Mouse (Mus musculus): ENCODE data around the gene Surf2. TPM values are rescaled to one million over a fixed set of nuclear protein-coding genes. Genes with fewer than 3 reads are reported as not detected.
A peak's percentile ranks its signal among the peaks of the same experiment; 100 is the strongest.

The Surf2 gene
- polyA plus RNA-seq, 1 experiment from 2014 or later: 58.6 TPM

GRCm38 (mm10) chr2:26902467-26903220, 13.5 kb upstream of the Surf2 start, which contains the start of gene Surf6:
Gene Surf6 (minus strand): TSS chr2:26902879.
- H3K27ac ChIP-seq (ENCODE audit: low read length): peak within 1 kb of the TSS; percentile 86
- peaks cover 21% of the 10 kb centered on the region for H3K4me1 ChIP-seq (ENCODE audit: control insufficient read depth, insufficient read depth, low read length)
- peak; percentile 96 for ATAC-seq
- no peaks in the 10 kb centered on the region for H3K9me3 ChIP-seq (replicated peaks; ENCODE audit: control insufficient read depth, low read length, poor library complexity, severe bottlenecking)
- H3K4me2 ChIP-seq (ENCODE audit: low read length): peak within 1 kb of the TSS; percentile 72
- peaks cover 34% of the 10 kb centered on the region for H3K36me3 ChIP-seq (ENCODE audit: control insufficient read depth, insufficient read depth, low read length)
- H3K4me3 ChIP-seq (ENCODE audit: low read depth, low read length): peak within 1 kb of the TSS; percentile 76
- no peaks in the 10 kb centered on the region for H3K27me3 ChIP-seq (ENCODE audit: control insufficient read depth, insufficient read depth, low read depth, low read length)
- peak within 1 kb of the TSS; percentile 73 for H3K9ac ChIP-seq (ENCODE audit: low read depth, low read length)
- under 1% methylated on average over 41 of the region's 41 CpGs for WGBS

GRCm38 (mm10) chr2:26903311-26903710, 12.9 kb upstream of the Surf2 start:
- WGBS: 7% methylated on average over 7 of the region's 7 CpGs
- peak overlapping the region; percentile 86 for H3K27ac ChIP-seq (ENCODE audit: low read length)
- ATAC-seq: no peak

GRCm38 (mm10) chr2:26905936-26906335, 10.2 kb upstream of the Surf2 start:
- 100% methylated on average over 2 of the region's 2 CpGs for WGBS
- Histone ChIP-seq H3K9ac (ENCODE audit: low read depth, low read length) (no peak overlapping the region), H3K27ac (ENCODE audit: low read length) (no peak overlapping the region), H3K9me3 (replicated peaks; ENCODE audit: control insufficient read depth, low read length, poor library complexity, severe bottlenecking) (no peaks in the 10 kb centered on the region), H3K4me2 (ENCODE audit: low read length) (no peak overlapping the region), H3K27me3 (ENCODE audit: control insufficient read depth, insufficient read depth, low read depth, low read length) (no peaks in the 10 kb centered on the region), H3K4me1 (ENCODE audit: control insufficient read depth, insufficient read depth, low read length) (peaks cover 35% of the 10 kb centered on the region), H3K4me3 (ENCODE audit: low read depth, low read length) (no peak overlapping the region), H3K36me3 (ENCODE audit: control insufficient read depth, insufficient read depth, low read length) (peaks cover 21% of the 10 kb centered on the region)
- ATAC-seq: no peak

More at GRCm38 (mm10) chr2:26903311-26903710, 12.9 kb upstream of the Surf2 start:
- peak overlapping the region; percentile 76 for H3K4me3 ChIP-seq (ENCODE audit: low read depth, low read length)
- no peaks in the 10 kb centered on the region for H3K27me3 ChIP-seq (ENCODE audit: control insufficient read depth, insufficient read depth, low read depth, low read length)
- peak overlapping the region; percentile 72 for H3K4me2 ChIP-seq (ENCODE audit: low read length)
- peak overlapping the region; percentile 72 for H3K9ac ChIP-seq (ENCODE audit: low read depth, low read length)
- H3K36me3 ChIP-seq (ENCODE audit: control insufficient read depth, insufficient read depth, low read length): peaks cover 32% of the 10 kb centered on the region
- H3K9me3 ChIP-seq (replicated peaks; ENCODE audit: control insufficient read depth, low read length, poor library complexity, severe bottlenecking): no peaks in the 10 kb centered on the region
- peaks cover 21% of the 10 kb centered on the region for H3K4me1 ChIP-seq (ENCODE audit: control insufficient read depth, insufficient read depth, low read length)

- WGBS: 92% methylated on average over 3 of the region's 3 CpGs
- H3K9me3 ChIP-seq (replicated peaks; ENCODE audit: control insufficient read depth, low read length, poor library complexity, severe bottlenecking): no peaks in the 10 kb centered on the region
- peaks cover 21% of the 10 kb centered on the region for H3K36me3 ChIP-seq (ENCODE audit: control insufficient read depth, insufficient read depth, low read length)
- no peaks in the 10 kb centered on the region for H3K27me3 ChIP-seq (ENCODE audit: control insufficient read depth, insufficient read depth, low read depth, low read length)
- H3K27ac ChIP-seq (ENCODE audit: low read length): no peak overlapping the region
- H3K4me2 ChIP-seq (ENCODE audit: low read length): no peak overlapping the region
- peaks cover 30% of the 10 kb centered on the region for H3K4me1 ChIP-seq (ENCODE audit: control insufficient read depth, insufficient read depth, low read length)
- no peak overlapping the region for H3K9ac ChIP-seq (ENCODE audit: low read depth, low read length)
- no peak overlapping the region for H3K4me3 ChIP-seq (ENCODE audit: low read depth, low read length)
- ATAC-seq: no peak
These were observed 9.7 kb upstream of the Surf2 start for GRCm38 (mm10) chr2:26906431-26906830.

- Histone ChIP-seq H3K4me2 (ENCODE audit: low read length) (no peak overlapping the region), H3K9ac (ENCODE audit: low read depth, low read length) (no peak overlapping the region), H3K9me3 (replicated peaks; ENCODE audit: control insufficient read depth, low read length, poor library complexity, severe bottlenecking) (no peaks in the 10 kb centered on the region), H3K27ac (ENCODE audit: low read length) (no peak overlapping the region), H3K4me3 (ENCODE audit: low read depth, low read length) (no peak overlapping the region), H3K4me1 (ENCODE audit: control insufficient read depth, insufficient read depth, low read length) (peaks cover 30% of the 10 kb centered on the region), H3K27me3 (ENCODE audit: control insufficient read depth, insufficient read depth, low read depth, low read length) (no peaks in the 10 kb centered on the region), H3K36me3 (ENCODE audit: control insufficient read depth, insufficient read depth, low read length) (peaks cover 24% of the 10 kb centered on the region)
- ATAC-seq: no peak
- WGBS: 54% methylated on average over 4 of the region's 4 CpGs
These were observed 9.1 kb upstream of the Surf2 start for GRCm38 (mm10) chr2:26907109-26907508.

- WGBS: 89% methylated on average over 18 of the region's 18 CpGs
- Histone ChIP-seq H3K27me3 (ENCODE audit: control insufficient read depth, insufficient read depth, low read depth, low read length) (no peaks in the 10 kb centered on the region), H3K9me3 (replicated peaks; ENCODE audit: control insufficient read depth, low read length, poor library complexity, severe bottlenecking) (no peaks in the 10 kb centered on the region), H3K4me1 (ENCODE audit: control insufficient read depth, insufficient read depth, low read length) (peaks cover 27% of the 10 kb centered on the region), H3K4me3 (ENCODE audit: low read depth, low read length) (peak overlapping the region; percentile 84; the same call in 1 of the 2 replicates), H3K9ac (ENCODE audit: low read depth, low read length) (peak overlapping the region; percentile 59), H3K27ac (ENCODE audit: low read length) (no peak overlapping the region), H3K4me2 (ENCODE audit: low read length) (peak overlapping the region; percentile 78), H3K36me3 (ENCODE audit: control insufficient read depth, insufficient read depth, low read length) (peaks cover 41% of the 10 kb centered on the region)
- ATAC-seq: no peak
These were observed 7.3 kb upstream of the Surf2 start for GRCm38 (mm10) chr2:26908710-26909386.

- ATAC-seq: no peak
- Histone ChIP-seq H3K27ac (ENCODE audit: low read length) (peak overlapping the region; percentile 93; the same call in 1 of the 2 replicates), H3K4me2 (ENCODE audit: low read length) (peak overlapping the region; percentile 78)
These were observed 6.8 kb upstream of the Surf2 start for GRCm38 (mm10) chr2:26909387-26909784.

GRCm38 (mm10) chr2:26910124-26910993, 5.8 kb upstream of the Surf2 start, which contains the start of the genes Med22 and Rpl7a:
Gene Med22 (minus strand): TSS chr2:26910677.
Gene Rpl7a (plus strand): TSS chr2:26910764.
- Histone ChIP-seq H3K27ac (ENCODE audit: low read length) (peak within 1 kb of the TSS; percentile 93), H3K4me1 (ENCODE audit: control insufficient read depth, insufficient read depth, low read length) (peaks cover 31% of the 10 kb centered on the region), H3K4me2 (ENCODE audit: low read length) (peak within 1 kb of the TSS; percentile 99), H3K4me3 (ENCODE audit: low read depth, low read length) (peak within 1 kb of the TSS; percentile 84), H3K9ac (ENCODE audit: low read depth, low read length) (peak within 1 kb of the TSS; percentile 93), H3K27me3 (ENCODE audit: control insufficient read depth, insufficient read depth, low read depth, low read length) (no peaks in the 10 kb centered on the region), H3K9me3 (replicated peaks; ENCODE audit: control insufficient read depth, low read length, poor library complexity, severe bottlenecking) (no peaks in the 10 kb centered on the region), H3K36me3 (ENCODE audit: control insufficient read depth, insufficient read depth, low read length) (peaks cover 46% of the 10 kb centered on the region)
- WGBS: under 1% methylated on average over 74 of the region's 74 CpGs
- ATAC-seq: peak; percentile 93

More at GRCm38 (mm10) chr2:26909387-26909784, 6.8 kb upstream of the Surf2 start:
- H3K27me3 ChIP-seq (ENCODE audit: control insufficient read depth, insufficient read depth, low read depth, low read length): no peaks in the 10 kb centered on the region
- H3K36me3 ChIP-seq (ENCODE audit: control insufficient read depth, insufficient read depth, low read length): peaks cover 46% of the 10 kb centered on the region
- peak overlapping the region; percentile 84 for H3K4me3 ChIP-seq (ENCODE audit: low read depth, low read length)
- H3K9me3 ChIP-seq (replicated peaks; ENCODE audit: control insufficient read depth, low read length, poor library complexity, severe bottlenecking): no peaks in the 10 kb centered on the region
- H3K9ac ChIP-seq (ENCODE audit: low read depth, low read length): peak overlapping the region; percentile 90
- peaks cover 26% of the 10 kb centered on the region for H3K4me1 ChIP-seq (ENCODE audit: control insufficient read depth, insufficient read depth, low read length)

Measured in midbrain, embryonic 16.5 days (tissue).